Mouse (Mus musculus): ENCODE measurements at regions not wholly inside any gene's neighbourhood (a gene's known extent, or its start where the extent isn't known, plus 50 kb on each side); places are given as distances from the start of the nearest gene placed in this dataset.

DNA sequence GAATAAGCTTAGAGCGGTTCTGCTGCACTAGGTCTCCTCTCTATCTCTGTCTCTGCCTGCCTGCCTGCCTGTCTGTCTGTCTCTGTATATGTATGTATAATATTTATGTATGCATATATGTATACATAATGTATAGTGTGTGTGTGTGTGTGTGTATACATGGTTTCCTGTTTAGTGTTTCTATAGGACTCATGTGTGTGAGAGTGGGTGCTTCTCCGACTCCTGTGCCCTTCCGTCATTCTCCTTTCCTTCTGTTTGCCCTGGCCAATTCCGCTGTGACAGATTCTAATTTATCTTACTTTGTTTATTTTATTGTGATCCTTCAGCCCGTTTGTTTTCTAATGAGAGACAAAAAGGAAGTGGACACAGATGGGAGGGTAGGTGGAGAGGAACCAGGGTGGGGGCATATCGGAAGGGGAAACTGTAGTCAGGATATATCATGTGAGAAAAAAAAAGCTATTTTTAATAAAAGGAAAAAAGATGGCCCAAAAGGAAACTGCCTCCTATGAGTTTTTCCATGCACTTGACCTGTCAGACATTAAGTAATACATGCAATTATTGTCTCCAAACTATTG, 85.0 kb upstream of the Ednrb start:
- DNase-seq = no peak

DNA sequence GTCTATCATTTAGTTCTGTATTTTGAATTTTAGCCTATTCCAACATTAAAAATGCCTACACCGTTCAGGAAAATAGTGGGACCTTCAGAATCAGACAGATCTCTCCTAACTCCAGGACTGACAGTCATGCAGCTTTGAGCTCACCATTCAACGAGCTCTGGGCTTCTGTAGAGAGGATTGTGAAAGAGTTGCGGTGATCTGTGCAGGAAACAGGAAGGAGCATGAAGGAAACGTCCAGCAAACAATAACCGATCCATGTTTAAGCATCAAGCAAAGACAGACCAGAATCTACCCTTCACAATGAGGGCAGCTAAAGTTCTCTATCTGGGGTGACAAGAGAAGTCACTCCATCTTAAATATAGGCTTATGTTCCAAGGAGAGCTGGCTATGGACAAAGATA, 76.0 kb upstream of the Ednrb start:
- no peak for DNase-seq

DNA sequence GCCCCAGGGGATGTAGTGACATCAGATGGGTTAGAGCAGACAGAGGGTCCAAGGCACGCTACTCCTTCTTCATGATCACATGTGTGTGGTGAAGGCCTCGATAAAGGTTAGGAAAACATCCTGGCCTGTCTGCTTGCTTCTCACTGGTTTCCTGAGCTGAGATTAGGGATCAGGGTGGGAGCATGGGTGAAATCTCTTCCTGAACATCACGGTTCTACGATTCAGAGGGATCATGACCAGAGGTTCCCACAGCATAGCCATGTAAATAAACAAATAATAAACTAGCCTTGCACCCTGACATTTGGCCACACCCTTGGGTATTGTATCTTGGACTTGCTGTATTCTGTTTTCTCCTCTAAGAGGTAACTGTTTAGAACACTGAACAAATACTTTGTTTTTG, 75.2 kb upstream of the Ednrb start:
- no peak for DNase-seq

DNA sequence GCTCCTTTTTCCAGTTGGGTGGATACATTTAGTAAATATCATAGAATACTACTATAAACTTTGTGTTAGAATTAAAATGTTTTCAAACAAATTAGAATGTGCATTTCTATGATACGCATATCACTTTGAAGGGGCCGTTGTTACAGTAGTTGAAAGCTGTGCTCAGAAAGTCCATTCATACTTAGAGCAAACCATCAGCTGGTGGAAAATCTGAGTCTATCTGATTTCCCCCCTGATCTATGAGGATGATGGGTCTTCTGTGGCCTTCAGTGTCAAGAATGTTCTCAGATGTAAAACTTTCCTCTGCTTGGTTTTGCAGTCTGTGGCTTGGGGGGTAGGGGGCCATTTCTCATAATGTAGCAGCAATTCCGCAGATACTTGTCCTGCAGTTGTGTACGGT, 69.3 kb upstream of the Ednrb start:
- no peak for DNase-seq

DNA sequence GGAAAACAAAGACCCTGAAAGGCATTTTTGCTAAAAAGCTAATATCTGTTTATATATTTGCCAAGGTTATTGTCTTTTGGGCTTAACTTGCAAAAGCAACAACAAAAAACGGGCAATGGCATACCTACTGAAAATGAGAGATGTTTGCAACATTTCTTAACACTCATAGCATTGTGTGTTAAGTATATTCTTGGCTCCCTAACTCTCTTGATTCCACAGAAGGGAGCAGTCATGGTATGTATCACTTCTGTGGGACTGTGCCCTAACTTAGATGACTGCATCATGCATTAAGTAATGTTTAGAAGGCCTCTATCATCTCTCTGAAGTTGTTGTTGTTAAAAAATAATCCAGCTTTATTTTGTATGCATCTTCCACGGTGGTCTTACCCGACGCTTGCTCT, 67.5 kb upstream of the Ednrb start:
- no peak for DNase-seq

DNA sequence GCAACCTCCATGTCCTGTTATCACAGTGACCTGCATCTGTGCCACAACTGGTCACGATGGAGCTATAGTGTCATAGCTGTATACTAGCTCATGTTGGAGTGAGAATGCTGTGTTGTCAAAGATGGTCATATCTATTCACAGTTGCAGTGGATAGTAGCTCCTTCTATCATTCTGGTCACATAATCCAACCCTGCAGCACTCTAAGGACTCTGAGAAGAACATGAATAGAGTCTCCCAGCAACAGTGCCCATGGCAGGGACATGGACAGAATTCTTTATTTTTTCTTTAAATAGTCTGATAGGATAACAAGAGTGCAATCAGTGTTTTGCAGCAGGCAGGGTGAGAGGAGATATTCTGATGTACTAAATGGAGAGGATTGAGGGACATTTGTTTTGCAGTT, 67.1 kb upstream of the Ednrb start:
- no peak for DNase-seq

DNA sequence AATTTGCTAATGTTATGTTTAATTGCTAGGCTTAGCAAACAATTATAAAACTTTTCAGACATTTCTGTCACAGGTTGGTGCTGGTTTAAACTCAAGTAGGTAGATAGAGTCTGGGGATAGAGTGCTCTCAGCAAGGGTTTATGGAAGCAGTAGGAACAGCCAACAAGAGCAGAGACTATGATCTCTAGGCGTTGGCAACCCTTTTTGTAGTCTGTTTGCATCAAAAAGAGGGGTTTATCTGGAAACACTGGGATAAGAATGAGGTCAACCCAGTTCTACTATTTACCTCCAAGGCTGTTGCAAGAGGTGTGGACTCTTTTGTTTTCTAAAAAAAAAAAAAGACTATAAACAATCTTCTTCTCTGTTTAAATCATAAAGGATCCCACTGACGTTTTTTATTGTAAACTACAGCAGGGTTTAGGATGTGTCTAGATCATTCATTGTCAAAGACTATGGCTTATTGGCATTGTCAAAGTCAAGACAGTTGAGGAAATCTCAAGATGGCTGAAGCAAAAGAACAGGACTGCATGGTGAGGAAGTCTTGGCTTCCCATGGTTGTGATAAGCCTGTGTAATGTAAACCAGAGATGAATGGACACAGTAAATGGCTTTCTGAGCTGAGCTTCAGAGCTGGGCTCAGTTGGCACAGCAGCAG, 62.3 kb upstream of the Ednrb start:
- DNase-seq = no peak

DNA sequence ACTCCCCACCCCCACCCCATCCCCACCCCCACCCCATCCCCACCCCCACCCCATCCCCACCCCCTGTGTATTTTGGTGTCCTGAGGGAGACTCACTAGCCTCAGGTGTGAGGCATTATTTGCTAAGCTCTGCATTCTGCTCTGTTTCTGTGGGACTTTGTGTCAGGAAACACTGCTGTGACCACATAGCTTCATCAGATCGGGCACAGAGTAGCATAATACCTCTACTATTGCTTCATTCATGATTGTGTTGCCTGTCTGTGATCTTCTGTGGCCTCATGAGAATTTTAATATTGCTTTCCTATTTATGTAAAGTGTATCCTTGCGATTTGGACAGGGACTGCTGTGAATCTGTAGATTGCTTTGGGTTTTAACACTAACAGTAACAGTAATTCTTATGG, 56.6 kb upstream of the Ednrb start:
- DNase-seq = no peak

DNA sequence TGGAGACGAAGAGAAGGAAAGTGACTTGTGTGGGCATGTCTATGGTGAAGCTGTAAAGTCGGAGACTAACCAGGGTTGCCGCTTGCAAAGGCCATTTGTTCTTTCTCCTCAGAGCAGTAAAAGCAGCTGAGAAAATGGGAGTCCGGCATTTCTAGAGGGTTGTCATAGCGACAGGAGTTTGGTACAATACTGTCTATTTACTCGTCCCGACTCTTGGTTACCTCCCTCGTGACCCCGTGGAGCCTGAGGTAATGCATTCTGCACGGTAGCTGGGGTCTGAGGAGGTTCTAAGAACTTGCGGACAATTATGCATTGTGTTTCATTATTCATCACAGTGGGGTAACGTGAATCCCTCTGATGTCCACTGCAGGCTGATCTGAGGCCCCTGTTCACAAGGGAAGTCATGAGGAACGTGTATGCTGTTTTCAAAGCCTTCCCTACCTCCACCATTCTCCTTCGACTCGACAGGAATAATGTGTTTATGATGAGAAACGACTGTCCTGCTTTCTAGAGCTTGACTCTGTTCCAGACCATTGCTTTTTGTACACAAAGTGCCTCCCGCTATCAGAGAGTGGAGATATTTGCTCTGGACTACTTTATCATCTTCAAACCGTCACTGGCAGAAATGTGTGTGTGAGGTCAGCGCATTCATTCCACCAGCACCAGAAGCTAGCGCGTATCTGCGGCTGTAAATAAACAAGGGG, 55.1 kb upstream of the Ednrb start:
- DNase-seq = peak; percentile 13

DNA sequence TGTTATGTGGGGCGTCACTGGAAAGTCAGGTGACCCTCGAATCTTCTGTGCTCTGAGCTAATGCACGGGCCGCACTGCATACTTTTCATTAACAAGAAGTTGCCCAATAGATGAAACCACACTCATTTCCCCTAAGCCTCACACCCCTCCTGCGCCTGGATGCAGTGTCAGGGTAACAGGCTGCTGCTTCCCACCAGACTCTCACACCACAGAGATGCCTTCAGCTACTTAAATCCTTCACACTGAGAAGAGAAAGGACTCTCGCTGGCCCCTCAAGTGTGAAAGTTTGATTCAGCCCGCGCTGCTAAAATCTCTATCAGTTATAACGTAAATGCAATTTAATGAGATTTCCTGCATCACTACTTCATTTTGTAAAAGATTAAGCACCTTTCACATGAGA, 54.5 kb upstream of the Ednrb start:
- DNase-seq = peak; percentile 8

DNA sequence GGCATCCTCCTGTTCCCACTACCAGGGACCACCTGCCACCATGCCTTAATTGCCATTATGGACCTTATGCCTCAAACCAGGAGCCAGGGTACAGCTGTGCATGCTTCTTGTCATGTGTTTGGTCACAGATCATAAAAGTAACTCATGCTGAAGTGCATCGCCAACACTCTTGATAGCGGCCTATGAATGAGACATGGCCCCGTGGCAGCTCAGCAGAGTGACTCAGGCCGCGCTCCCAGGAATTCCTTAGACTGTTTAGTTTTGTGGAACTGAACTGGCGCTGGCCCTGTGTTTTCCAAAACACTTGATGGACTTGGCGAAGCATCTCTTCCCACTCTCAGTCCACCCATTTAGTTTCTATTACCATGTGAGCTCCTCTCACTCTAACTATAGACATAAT, 51.1 kb upstream of the Ednrb start:
- no peak for DNase-seq
